Mouse (Mus musculus) G1E-ER4 (cell line): Measurements from ENCODE around the gene Deup1. TPM values are rescaled to one million over a fixed set of nuclear protein-coding genes. Genes with fewer than 3 reads are reported as not detected.

Experiments used
- GATA1 ChIP-seq: IDR thresholded peaks from one replicate; pipeline ENCODE4 v1.8.0; 2012; ENCODE audit warnings: low read length, inconsistent platforms
- polyA plus RNA-seq: library from polyadenylated mRNA; stranded (reverse); fragments of >175 nt; gene quantifications from 2 replicates; pipeline ENCODE4 v1.2.3, GENCODE M21; 2012

The Deup1 gene
- polyA plus RNA-seq, 1 experiment, result not detected

- no peak for TF ChIP-seq GATA1
Measured at GRCm38 (mm10) chr9:15523646-15524045, 104.1 kb downstream of the Deup1 start.

DNA sequence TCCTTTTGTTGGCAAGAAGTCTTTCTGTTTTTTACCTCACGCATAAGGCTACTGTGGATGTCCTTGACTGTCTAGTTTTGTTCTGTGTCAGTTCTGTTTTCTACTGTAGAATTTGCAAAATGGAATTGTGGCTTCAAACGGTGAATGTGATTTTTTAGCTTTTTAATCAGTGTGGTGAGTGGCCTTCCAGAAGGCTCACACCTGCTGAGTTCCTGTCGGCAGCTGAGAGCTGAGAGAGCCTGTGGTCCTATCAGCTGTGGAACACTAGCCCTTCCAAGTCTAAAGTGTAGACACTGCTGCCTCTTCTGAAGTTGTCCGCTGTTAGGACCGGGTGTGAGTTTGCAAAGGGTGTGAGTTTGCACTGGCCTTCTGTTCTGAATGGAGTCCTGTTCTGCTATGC is 104.8 kb downstream of the Deup1 start:
- TF ChIP-seq GATA1, result no peak

- no peak for TF ChIP-seq GATA1
Measured at GRCm38 (mm10) chr9:15522348-15522747, 105.4 kb downstream of the Deup1 start.

DNA sequence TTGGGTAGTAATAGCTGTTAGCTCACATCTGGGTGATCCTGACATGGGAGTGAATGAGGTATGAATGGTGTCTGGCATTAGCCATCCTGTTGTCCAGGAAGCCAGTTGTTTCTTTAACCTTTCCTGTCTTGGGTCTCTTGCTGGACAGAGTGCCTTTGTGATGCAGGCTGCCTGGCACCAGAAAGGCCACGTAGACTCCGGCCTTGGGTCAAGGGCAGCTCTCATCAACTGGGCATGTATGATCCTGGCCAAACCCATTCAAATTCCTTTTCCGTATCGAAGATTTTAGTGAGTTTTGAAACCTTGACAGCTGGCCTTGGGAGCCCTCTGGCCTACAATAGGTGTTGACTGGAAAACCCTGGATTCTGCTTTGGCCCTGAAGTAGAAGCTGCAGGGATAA is 109.8 kb downstream of the Deup1 start:
- TF ChIP-seq GATA1, result no peak

GRCm38 (mm10) chr9:15516007-15516406 is 111.7 kb downstream of the Deup1 start:
- no peak for TF ChIP-seq GATA1

GRCm38 (mm10) chr9:15512918-15513317 is 114.8 kb downstream of the Deup1 start:
- TF ChIP-seq GATA1, result no peak

DNA sequence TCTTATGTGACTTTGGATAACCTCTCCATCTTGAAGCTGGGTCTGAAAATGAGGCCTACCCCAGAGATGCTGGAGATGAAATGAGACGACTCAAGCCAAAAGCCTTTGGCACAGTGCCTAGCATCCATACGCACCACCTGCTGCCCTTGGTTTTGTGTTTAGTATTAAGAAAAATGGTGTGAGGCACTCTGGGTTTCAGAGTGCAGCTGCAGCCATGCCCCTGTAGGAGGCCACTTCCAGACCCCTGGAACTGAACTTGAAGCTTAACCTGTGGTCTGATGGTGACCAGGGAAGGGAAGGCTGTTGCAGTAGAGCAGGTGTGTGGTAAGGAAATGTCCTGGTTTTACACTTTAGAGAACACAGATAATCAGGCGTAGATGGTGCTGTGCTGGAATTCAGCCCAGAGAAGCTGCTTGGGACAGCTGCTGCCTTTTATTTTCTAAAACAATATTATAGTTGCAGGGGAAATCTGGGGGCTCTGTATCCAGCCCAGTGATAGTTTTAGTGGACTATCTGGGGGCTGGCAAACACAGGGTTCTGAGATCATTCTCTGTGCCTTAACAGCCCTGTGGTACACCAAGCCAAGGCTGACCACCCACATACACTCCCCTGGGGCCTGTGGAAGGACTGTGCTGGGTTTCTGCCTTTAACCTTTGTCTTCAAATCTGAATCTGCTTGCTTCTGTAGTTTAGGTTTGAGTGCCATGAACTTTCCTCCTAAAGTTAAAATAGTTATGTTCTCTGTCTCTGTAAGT is 117.0 kb downstream of the Deup1 start:
- no peak for TF ChIP-seq GATA1

Other genes with a start within 250 kb of the Deup1 start
- not detected in 2 replicates for gene Smco4, start 134.5 kb downstream of the Deup1 start, polyA plus RNA-seq
- gene Slc36a4, start 81.8 kb upstream of the Deup1 start, polyA plus RNA-seq, result not detected in 2 replicates
- gene Mtnr1b, start 246.6 kb upstream of the Deup1 start, polyA plus RNA-seq, result not detected in 2 replicates